Mouse (Mus musculus) testis, adult 2 months (tissue): ENCODE measurements at regions not wholly inside any gene's neighbourhood (a gene's known extent, or its start where the extent isn't known, plus 50 kb on each side); places are given as distances from the start of the nearest gene placed in this dataset.

Experiments used
- CTCF ChIP-seq: fragments of 200-500 bp; IDR thresholded peaks from 2 replicates; pipeline ENCODE4 v1.5.1; 2012; ENCODE audit warnings: low read depth, mild to moderate bottlenecking, inconsistent platforms, low read length, moderate library complexity; ENCODE audit not compliant: control insufficient read depth, insufficient read depth, insufficient replicate concordance
- POLR2A ChIP-seq: fragments of 200-500 bp; IDR thresholded peaks from 2 replicates; pipeline ENCODE4 v1.6.1; 2012; ENCODE audit warnings: low read depth, mild to moderate bottlenecking, inconsistent platforms, low read length, moderate library complexity; ENCODE audit not compliant: control insufficient read depth

GRCm38 (mm10) chr13:44459148-44459547, 270.1 kb upstream of the Jarid2 start:
- TF ChIP-seq CTCF: no peak
- no peak for TF ChIP-seq POLR2A
